Mouse (Mus musculus) thymus, postnatal 36 days (tissue): ENCODE data around the gene Sqstm1.

ENCODE experiments used
- DNase-seq, 2 experiments: peaks; one replicate each; pipeline ENCODE4 v3.0.0; 2022; ENCODE audit warnings: mixed read lengths in 2 of 2

Gene Sqstm1

DNA sequence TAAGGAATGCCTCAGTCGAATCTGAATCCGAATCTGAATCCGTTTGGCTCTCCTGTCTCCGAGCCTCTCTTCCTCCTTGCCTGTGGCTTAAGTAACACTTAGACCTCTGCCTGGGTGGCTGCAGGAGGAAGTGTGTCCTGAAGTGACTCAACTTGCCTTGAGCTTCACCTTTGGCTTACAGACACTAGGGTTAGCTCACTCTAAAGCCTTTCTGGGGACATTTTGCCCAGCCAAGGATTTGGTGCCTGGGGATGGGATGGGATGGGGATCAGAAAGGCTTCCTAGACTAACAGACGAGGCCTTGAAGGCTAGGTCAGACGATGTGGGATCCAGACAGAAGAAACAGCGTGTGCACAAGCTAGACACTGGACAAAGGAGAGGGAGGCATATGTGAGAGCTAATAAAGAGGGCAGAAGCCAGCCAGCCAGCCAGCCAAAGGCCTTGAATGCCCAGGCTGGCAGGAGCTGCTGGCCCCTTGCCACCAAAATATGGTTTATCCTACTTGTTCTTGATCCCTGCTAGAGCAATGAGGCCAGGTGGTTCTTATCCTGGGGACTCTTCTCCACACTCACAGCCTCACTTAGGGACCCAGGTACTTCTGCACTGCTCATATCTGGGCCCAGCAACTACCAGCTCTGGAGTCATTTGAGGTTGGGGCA lies 18.8 kb upstream of the Sqstm1 start:
- no peak for DNase-seq

DNA sequence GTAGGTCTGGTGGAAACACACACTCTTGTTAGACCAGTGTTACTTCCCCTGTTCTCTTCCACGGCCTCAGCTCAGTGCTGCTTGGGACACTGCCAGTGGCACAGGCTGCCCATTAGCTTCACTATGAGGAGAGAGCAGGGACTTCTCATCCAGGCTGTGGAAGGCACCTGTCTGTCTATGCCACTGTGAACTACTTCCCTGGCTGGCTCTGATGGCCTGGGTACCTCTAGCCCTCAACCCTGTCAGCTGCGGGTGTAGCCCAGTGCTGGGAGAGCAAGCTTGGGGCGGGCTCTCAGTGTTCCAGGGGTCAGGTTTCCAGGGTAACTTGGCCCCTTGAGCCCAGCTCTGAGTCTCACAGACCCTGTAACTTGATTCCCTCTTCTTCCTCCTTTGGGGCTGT lies 18.1 kb upstream of the Sqstm1 start:
- no peak for DNase-seq

DNA sequence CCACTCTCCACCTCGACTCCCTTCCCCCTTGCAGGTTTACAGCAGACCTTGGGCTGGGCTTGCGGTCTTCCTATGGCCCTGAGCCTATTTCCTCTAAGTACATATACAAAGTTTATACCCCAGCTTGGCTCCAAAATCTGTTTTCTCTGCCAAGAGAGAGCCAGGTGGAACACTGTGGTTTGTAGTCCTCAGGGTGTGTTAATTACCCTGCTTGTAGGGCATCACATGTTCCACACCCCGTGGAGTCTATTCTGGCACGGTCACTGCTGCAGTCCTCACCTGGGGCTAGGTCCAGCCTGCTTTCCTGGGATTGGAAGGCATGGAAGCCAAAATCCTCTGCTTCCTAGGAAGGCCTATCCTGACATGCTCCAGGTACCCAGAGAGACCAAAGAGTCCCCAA lies 17.1 kb upstream of the Sqstm1 start:
- DNase-seq, result no peak

DNA sequence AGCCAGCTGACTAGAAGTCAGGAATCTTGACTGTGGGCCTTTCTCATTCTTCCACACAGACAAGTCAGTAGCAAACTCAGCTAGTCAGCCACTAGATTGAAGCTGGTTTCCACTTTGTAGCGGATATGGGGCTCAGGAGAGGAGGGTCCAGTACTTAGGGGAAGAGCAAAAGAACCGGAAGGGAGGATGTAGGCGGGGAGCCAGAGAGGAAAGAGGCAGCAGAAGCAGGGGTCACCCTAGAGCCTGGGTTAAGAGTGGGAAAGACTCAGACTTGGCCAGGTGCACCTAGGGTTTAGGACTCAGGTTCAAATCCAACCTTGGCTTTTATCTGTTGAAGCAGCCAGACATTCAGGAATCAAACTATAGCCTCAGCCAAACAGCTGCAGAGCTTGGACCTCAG lies 16.6 kb upstream of the Sqstm1 start:
- DNase-seq, result no peak

DNA sequence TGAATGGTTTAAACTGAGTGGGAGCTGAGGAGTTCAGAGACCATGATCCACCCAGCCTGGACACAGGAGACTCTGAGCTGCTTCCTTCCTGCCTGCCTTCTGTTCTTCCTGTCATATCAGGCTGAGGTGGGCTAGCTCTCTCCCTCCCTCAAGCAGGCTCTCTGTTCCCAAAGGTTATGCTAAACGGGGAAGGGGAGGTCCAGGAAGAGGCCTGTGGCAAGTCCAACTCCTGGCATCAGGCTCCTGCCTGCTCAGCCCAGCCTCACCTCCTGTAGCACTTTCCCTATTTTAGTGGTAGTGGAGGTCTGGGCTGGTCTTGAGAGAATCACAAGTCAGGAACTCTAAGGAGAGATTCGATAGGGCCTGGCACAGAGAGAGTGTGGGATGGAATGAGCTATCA lies 15.8 kb upstream of the Sqstm1 start:
- no peak for DNase-seq

DNA sequence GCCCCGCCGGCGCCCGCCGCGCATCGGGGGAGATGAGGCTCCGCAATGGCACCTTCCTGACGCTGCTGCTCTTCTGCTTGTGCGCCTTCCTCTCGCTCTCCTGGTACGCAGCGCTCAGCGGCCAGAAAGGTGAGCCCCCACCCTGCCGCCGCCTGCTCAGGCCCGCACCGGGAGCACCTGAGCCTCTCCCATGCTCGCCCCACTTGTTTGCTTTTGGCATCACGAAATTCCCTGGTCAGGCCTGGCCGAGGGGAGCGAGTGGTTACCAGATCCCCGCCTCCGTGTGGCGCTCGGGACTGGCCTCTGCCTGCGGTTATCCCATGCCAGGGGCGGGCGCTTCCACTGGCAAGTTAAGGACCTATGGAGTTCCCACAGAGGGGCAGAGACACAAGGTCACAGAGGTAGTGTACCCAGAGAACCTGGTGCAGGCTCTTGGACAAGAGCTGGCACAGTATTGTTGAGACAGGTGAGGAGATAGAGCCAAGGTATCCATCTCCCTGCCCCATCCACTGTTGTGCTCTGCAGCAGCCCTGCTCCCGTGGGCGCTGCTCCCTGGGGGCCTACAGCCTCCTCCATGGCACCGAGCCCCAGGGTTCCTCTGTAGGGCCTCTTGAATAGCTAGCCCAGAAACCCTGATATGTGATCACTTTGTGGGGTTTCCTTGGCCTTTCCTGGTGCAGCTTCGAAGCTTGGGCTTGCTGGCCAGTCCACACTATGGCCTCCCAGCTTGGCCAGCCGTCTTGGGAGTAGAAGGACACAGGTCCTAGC lies 15.2 kb upstream of the Sqstm1 start:
- DNase-seq, result peak; percentile 36 to 46

DNA sequence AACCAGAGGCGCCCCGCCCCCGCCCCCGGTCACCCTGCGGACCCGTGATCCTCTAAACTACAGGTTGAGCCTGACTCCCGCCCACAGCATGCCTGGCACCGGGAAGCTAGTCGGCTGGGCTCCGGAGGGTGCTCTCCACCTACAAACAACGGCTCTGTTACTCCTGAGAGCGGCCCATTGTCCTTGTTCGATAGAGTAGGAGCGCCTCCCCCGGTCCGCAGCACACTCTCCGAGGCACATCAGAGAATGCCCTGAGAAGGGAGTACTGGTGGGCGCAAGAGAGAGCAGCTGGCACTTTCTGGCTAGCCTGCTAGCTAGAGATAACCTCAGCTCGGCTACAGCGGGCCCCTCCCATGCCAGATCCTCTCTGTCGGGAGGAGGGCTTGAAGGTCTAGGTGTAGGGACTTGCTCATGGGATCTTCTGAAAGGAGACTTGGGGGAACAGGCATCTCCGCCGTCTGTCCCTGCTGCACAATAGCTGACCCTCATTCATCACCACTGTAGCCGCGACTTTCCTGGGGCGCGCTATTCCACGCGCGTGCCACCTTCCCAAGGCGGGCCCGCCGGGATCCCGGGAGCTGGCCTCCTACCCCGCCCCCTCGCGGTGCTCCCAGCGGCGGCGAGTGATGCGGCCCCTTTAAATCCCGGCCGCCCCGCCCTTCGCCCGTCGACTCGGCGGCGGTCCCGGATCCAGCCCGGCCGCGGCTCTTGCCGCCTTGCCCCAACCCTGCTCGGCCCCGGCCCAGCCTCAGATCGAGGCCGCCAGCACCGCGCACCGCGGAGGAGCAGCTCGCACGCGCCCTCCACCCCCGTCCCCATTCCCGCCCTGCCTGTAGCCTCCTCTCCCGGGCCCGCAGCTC lies 14.3 kb upstream of the Sqstm1 start:
- peak; percentile 60 to 70 for DNase-seq

DNA sequence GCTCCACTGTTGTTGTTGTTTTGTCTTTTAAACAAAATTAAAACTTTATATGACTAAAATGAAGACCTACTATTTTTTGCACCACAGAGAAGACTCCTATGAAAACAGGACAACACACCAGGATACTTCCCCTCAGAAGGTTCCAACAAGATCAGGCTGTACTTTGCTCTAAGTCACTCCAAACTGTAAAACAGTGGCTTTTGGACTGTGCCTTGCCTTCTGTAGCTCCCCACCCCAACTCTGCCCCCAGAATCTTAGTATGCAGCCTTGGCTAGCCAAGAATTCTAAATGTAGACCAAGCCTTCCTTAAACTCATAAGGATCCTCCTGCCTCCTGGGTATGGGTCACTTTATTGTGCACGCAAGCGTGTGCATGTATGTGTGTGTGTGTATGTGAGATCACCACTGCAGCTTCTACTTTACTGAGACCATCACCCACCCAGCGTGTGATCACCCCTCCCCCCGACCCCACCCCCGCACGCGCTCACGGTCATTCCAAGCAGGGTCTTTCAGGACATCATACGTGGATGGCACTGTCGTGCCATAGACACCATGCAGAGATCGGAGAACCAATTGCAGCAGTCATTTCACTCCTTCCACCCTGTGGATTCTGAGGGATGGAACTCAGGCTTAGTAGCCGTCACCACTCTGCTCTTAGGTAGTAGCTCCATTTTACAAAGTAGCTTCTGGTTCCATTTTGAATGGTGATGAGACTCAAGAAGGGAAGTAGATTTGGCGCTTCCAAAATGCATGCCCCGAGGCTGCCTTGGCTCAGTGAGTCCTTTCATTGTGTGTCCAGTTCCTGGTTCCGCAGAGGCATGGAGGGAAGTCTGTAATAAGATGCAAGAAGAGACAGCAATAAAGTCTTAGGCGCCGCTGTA lies 13.4 kb upstream of the Sqstm1 start:
- DNase-seq, result no peak

DNA sequence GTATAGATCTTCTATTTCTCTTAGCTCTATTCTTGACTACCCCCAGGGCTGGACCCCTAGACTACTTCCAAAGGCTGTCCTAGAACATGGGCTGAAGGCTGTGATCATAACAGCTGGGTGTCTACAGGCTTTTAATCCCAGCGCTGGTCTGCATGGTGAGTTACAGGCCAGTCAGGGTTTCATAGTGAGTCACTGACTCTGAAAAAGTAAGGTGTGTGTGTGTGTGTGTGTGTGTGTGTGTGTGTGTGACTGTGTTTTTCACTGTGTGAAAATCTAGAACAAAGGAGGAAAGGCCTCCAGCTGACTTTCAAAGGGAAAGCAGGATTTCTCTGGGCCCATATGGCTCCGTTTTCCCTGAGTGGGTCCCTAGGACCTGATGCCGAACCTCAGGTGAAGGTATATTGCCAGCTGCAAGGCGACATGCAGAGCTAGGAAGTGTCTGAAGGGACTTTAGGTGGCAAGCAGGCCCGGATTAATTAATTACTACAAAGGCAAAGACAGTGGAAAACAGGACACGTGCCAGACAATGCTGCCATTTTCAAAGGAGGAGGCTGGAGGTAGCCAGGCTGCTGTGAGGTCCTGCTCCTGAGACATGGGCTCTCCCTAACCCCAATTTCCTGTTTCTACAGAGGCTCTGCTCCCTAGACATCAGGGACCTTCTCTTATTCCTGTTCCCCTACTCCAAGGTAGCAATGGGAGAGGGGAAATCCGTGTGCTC lies 12.1 kb upstream of the Sqstm1 start:
- no peak for DNase-seq

DNA sequence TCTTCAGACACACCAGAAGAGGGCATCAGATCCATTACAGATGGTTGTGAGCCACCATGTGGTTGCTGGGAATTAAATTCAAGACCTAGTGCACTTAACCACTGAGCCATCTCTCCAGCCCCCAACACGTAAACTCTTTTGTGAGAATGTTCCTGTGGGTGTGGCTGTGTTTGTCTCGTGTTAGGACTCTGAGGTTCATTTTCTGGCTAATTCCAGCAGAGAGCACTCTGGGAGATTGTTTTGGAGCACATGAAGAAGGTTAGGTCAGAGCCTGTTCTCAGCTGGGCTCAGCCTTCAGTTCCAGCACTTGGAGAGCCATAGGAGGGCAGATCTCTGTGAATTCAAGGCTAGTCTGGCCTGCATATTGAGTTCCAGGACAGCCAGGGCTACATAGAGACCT lies 9.2 kb upstream of the Sqstm1 start:
- no peak for DNase-seq

DNA sequence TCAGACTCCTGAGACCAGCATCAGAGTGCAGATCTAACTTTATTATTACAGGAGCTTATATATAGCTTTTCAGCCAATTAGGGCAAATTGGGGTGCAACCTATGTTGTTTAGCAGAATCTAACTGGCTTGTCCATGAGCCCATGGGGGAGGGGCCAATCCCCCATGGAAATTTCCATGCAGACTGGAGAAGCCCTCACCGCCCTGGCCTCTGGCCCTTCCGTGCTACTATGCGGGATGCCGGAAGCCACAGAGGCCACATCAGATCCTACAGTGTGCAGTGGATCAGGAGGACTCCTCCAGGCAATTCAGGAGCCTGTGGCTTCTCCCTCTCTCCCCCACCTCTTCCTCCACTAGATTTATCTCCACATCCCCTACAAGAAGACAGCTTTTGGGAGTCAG lies 7.2 kb upstream of the Sqstm1 start:
- no peak for DNase-seq

DNA sequence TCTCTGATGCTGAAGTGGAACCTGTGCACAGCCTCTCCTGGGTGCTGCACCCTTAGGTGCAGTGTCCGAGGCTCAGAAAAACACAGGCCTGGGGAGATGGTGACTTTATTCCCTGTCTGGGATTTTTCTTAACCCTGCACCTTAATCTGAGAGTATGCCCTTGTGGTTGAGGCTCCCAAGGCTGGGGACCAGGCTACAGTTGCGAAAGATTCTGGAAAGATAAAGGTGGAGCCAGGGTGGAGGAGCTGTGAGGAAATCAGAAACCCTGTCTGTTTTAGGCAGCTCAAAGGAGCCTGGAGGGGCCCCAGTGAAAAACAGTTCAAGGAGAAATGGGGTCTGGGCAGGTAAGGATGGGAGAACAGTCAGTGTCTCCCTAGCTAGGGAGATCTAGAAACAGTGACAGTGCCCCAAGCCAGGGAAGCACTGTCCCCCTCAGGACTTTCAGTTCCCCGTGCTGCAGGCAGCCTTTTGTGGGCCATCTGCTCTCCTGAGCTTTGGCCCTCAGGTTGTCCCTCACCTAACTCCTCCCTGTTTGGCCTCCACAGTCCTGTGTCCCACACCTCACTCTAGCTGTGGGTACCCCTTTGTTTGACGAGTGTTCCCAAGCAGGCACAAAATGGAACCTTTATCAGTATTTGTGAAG lies 6.2 kb upstream of the Sqstm1 start:
- DNase-seq, result no peak

DNA sequence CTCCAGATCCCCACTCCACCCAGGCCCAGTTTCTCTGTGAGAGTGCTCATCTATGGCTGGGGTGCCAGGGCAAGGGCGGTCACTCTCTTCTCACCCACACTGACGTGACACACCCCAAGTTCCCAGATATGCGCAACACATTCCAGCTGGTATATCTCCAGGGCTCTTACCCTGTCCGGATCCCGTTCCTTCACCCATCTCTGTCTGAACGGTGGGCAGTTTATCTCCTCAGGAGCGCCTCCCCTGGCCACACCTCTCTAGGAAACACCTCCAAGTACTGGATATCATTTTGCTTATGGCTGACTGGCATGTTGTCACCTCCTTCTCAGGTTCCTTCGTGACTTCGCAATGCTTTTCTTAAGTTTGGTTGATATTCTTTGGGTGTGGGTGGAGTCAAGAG lies 5.0 kb upstream of the Sqstm1 start:
- DNase-seq, result no peak

DNA sequence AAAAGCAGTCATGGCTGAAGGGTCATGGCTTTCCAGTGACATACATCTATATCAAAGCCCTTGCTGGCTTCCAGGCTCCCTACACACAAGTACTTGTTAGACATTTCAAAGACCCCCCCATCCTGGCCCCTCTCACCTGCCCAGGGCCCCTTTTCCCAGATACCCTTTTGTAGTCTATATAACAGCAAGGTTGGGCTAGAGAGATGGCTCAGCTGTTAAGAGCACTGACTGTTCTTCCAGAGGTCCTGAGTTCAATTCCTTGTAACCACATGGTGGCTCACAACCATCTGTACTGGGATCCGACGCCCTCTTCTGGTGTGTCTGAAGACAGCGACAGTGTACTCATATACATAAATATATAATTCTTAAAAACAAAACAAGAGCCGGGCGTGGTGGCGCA lies 4.0 kb upstream of the Sqstm1 start:
- DNase-seq, result no peak

DNA sequence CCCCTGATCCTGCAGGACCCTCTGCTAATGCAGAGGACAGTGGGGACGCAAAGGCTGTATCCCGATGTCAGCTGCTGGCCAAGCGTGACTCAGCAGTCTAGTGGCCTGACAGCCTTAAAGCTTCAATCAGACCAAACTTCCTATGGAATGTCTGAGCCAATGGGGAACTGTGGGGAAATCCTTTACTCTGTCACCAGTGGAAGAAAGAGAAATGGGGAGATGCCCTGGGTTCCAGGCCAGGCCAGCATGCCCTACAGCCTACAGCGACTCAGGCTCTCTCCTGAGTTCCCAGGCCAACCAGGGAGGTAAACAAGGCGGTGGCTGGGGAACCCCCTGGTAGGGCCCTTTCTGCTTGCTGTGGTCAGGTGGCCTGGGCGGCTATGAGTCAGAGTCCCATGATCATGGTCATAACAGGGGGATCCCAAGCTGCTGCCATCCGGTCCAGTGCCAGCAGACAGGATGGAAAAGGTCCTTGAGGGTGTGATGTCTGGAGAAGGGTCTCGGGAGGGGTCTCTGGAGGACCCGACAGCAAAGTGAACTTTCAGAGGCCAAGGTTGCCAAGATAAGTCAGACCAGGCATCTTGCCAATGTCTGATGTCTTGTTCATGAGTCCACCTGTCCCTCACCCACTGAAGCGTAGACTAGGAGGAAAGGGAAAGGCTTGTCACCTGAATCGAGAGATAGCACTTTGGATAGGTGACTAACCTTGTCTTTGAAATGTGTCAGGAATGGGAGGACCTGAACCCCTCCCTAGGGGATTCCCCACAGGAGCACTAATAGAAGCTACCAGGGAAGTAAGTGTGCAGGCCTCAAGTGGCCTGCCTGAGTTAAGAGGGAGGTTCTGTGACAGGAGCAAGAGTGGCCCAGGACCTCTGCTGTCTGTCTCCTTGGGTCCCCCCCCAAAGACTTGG lies 2.5 kb upstream of the Sqstm1 start:
- no peak for DNase-seq

DNA sequence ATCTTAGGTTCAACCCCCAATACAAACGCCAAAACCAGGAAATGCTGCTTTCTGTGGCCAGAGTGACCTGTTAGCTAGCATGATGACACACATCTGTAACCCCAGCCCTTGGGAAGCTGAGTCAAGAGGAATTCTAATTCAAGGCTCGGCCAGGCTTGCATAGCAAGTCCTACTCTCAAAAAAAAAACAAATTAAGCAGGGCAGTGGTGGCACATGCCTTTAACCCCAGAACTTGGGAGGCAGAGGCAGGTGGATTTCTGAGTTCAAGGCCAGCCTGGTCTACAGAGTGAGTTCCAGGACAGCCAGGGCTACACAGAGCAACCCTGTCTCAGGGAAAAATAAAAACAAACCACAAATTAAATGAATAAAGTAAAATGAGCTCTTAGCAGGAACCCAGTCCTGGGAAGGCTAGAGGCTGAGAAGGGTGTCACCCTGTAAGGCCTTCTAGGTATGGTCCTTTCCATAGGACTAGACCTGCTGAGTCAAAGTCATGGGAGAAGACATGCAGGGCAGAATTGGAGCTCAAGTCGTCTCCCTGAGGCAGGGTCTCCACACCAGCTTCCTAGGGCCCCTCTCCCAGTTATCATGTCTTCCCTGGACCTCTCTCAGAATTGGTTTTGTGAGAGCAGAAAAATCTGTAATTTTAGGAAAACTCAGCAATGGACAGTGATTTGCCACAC lies 1.6 kb upstream of the Sqstm1 start:
- DNase-seq, result no peak

DNA sequence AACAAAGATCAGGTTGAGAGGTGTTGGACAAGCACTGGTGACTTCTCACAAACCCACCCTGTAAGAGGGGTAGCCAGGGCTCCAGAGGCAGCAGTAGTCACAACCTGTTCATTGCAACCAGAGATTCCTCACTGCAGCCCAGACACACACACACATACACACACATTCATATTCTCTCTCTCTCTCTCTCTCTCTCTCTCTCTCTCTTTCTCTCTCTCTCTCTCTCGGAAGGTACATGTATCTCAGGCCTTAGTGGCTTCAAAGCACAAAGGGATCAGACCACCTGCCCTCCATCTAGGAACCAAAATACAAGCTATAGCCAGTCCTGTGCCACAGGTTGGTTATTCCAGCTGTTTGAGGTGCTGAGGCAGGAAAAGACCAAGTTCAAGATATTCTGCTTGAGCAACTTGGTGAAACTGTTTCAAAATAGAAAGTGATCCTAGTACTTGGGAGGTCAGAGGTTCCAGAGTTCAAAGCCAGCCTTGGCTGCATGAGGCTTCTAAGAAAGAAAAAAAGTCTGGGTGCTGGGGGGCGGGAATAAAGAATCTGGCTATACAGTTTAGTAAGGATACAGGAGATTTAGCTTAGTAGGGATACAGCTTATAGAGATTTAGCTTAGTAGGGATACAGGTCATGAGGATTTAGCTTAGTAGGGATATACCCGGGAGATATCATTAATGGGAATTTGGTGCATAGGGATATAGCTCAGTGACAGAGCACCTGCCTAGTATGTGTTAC lies 864 bp upstream of the Sqstm1 start:
- no peak for DNase-seq

DNA sequence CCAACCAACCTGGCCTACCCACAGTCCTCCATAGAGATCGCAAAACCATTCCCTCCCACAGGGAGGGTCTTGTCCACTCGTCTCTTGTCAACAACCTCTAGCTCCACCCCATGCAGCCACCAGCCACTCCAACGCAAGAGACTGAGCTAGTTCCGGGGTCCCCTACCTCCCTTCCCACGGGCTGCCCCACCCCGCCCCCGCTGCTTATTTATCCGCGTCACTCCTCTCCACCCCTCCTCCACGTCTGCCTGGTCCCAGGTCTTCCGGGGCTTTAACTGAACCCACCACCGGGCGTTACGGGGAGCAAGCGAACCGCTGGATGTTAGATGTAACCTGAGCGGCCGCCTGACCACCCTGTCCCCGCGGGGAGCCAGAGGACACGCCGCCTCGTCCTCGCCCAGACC lies 524 bp downstream of the Sqstm1 start:
- DNase-seq, result peak; percentile 91 to 93

DNA sequence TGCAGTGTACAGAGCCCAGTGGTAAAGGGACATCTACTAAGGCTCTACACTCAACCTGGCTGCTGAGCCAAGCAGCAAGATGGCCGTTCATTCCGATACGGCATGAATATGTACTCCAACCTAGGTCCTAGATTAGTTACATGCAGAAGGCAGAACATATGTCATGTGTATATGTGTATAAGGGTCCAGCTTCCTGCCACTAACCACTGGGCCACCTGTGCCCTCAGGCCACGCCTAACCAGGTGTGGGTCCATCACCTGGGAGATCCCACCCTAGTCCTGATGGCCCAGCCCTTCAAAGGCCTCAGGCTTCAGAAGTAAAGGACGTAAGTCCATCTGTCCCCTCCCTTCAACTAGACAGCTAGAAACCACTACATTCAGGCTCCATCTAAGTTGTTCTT lies 2.6 kb downstream of the Sqstm1 start:
- DNase-seq, result no peak
